Mouse (Mus musculus) stomach, postnatal 0 days (tissue): ENCODE data around the gene Unc5cl. TPM values are rescaled to one million over a fixed set of nuclear protein-coding genes. Genes with fewer than 3 reads are reported as not detected.

Experiments used
- ATAC-seq: fragments of 200-750 bp; cut with Nextera tagmentation; 2 replicates; pipeline ENCODE4 v1.8.0; 2017; ENCODE audit not compliant: low FRiP score, low TSS enrichment
- DNase-seq: peaks from one replicate; pipeline ENCODE4 v3.0.0-alpha.2; 2016; ENCODE audit warnings: low spot score
- H3K27ac ChIP-seq: fragments of 300-500 bp; sonication (generic); replicated peaks from 2 replicates; pipeline ENCODE4 v1.5.1; 2014; ENCODE audit warnings: mild to moderate bottlenecking, control low read depth
- H3K27me3 ChIP-seq: fragments of 300-500 bp; sonication (generic); 2 replicates; pipeline ENCODE4 v1.6.1; 2014; ENCODE audit warnings: low read length; ENCODE audit not compliant: control insufficient read depth, insufficient read depth
- H3K36me3 ChIP-seq: fragments of 300-500 bp; sonication (generic); 2 replicates; pipeline ENCODE4 v1.6.1; 2014; ENCODE audit warnings: low read length, mixed read lengths; ENCODE audit not compliant: control insufficient read depth, insufficient read depth
- H3K4me1 ChIP-seq: fragments of 300-500 bp; sonication (generic); replicated peaks from 2 replicates; pipeline ENCODE4 v1.6.1; 2014; ENCODE audit warnings: antibody characterized with exemption; ENCODE audit not compliant: control insufficient read depth, insufficient read depth
- H3K4me2 ChIP-seq: fragments of 300-500 bp; sonication (generic); replicated peaks from 2 replicates; pipeline ENCODE4 v1.6.1; 2014; ENCODE audit warnings: low read depth, mild to moderate bottlenecking, control low read depth, moderate library complexity
- H3K4me3 ChIP-seq: fragments of 300-500 bp; sonication (generic); 2 replicates; pipeline ENCODE4 v1.5.1; 2014; ENCODE audit warnings: low read depth, low read length, control low read depth
- H3K9ac ChIP-seq: fragments of 300-500 bp; sonication (generic); 2 replicates; pipeline ENCODE4 v1.6.1; 2014; ENCODE audit warnings: mild to moderate bottlenecking, low read length, control low read depth, mixed read lengths
- H3K9me3 ChIP-seq: fragments of 300-500 bp; sonication (generic); 2 replicates; pipeline ENCODE4 v1.6.1; 2016; ENCODE audit warnings: low read length; ENCODE audit not compliant: control insufficient read depth
- CTCF ChIP-seq: IDR thresholded peaks from 2 replicates; pipeline ENCODE4 v1.5.1; 2016; ENCODE audit warnings: antibody characterized with exemption, low read depth, mild to moderate bottlenecking, moderate library complexity
- EP300 ChIP-seq: optimal IDR thresholded peaks from 2 replicates; pipeline ENCODE3; 2016; ENCODE audit warnings: antibody characterized with exemption
- WGBS: fragments of 180-500 bp; shearing (Covaris S2); extraction: QIAGEN DNeasy Blood & Tissue Kit; methylation state at CpG from one replicate; pipeline ENCODE4 v1.1.7; 2014; 5-methylcytosine and 5-hydroxymethylcytosine counted together
- polyA plus RNA-seq: library from polyadenylated mRNA; unstranded; fragments of >200 nt; fragmentation: Nextera tagmentation; extraction: Ambion mirVana; gene quantifications from 2 replicates; pipeline ENCODE4 v1.2.1, GENCODE M21; 2015

The Unc5cl gene
- polyA plus RNA-seq, 1 experiment from 2014 or later = 3.5 TPM

GRCm38 (mm10) chr17:48443542-48444145 lies 11.1 kb upstream of the Unc5cl start:
- Histone ChIP-seq H3K9me3 (no peaks in the 10 kb centered on the region), H3K4me3 (no peak overlapping the region), H3K27ac (no peak overlapping the region), H3K36me3 (no peaks in the 10 kb centered on the region), H3K4me2 (no peak overlapping the region), H3K27me3 (no peaks in the 10 kb centered on the region), H3K4me1 (no peaks in the 10 kb centered on the region), H3K9ac (no peak overlapping the region)
- 71% methylated on average over 16 of the region's 16 CpGs for WGBS
- DNase-seq = no peak
- no peak for ATAC-seq
- TF ChIP-seq EP300 = no peak
- no peak for TF ChIP-seq CTCF

GRCm38 (mm10) chr17:48447675-48448074 lies 7.0 kb upstream of the Unc5cl start:
- Histone ChIP-seq H3K4me1 (0 out of 2 replicates have a peak, but pooled peaks cover 3% of the 10 kb centered on the region), H3K9me3 (no peaks in the 10 kb centered on the region), H3K36me3 (no peaks in the 10 kb centered on the region), H3K9ac (no peak overlapping the region), H3K4me2 (no peak overlapping the region), H3K27me3 (no peaks in the 10 kb centered on the region), H3K27ac (no peak overlapping the region), H3K4me3 (no peak overlapping the region)
- DNase-seq (no peak), ATAC-seq (no peak)
- 74% methylated on average over 8 of the region's 8 CpGs for WGBS
- TF ChIP-seq EP300 (no peak), CTCF (no peak)

- Histone ChIP-seq H3K36me3 (no peaks in the 10 kb centered on the region), H3K4me1 (0 out of 2 replicates have a peak, but pooled peaks cover 3% of the 10 kb centered on the region), H3K4me3 (no peak overlapping the region), H3K9ac (no peak overlapping the region), H3K27me3 (no peaks in the 10 kb centered on the region), H3K9me3 (no peaks in the 10 kb centered on the region), H3K4me2 (no peak overlapping the region), H3K27ac (no peak overlapping the region)
- WGBS = 80% methylated on average over 13 of the region's 13 CpGs
- no peak for TF ChIP-seq EP300
- no peak for TF ChIP-seq CTCF
- no peak for ATAC-seq
- no peak for DNase-seq
Observed at GRCm38 (mm10) chr17:48450666-48451352, 3.9 kb upstream of the Unc5cl start.

- no peak within 1 kb of the TSS for H3K4me2 ChIP-seq
- no peak for DNase-seq
Observed at GRCm38 (mm10) chr17:48451353-48451675, 3.4 kb upstream of the Unc5cl start, which contains the start of gene Tspo2. Gene Tspo2, minus strand, starts transcription at chr17:48451522.

GRCm38 (mm10) chr17:48451753-48452444 lies 2.8 kb upstream of the Unc5cl start:
- 54% methylated on average over 9 of the region's 9 CpGs for WGBS
- Histone ChIP-seq H3K9me3 (no peaks in the 10 kb centered on the region), H3K36me3 (no peaks in the 10 kb centered on the region), H3K4me3 (no peak overlapping the region), H3K4me1 (0 out of 2 replicates have a peak, but pooled peaks cover 3% of the 10 kb centered on the region), H3K9ac (no peak overlapping the region), H3K4me2 (no peak overlapping the region), H3K27ac (no peak overlapping the region), H3K27me3 (no peaks in the 10 kb centered on the region)
- TF ChIP-seq CTCF (no peak), EP300 (no peak)
- no peak for DNase-seq
- peak; percentile 50 for ATAC-seq

More at GRCm38 (mm10) chr17:48451353-48451675, 3.4 kb upstream of the Unc5cl start, which contains the start of gene Tspo2:
- Histone ChIP-seq H3K4me1 (0 out of 2 replicates have a peak, but pooled peaks cover 3% of the 10 kb centered on the region), H3K9me3 (no peaks in the 10 kb centered on the region), H3K27me3 (no peaks in the 10 kb centered on the region), H3K4me3 (no peak within 1 kb of the TSS), H3K27ac (no peak within 1 kb of the TSS), H3K36me3 (no peaks in the 10 kb centered on the region), H3K9ac (no peak within 1 kb of the TSS)
- no peak for ATAC-seq
- TF ChIP-seq EP300 (no peak), CTCF (no peak)
- WGBS = 44% methylated on average over 7 of the region's 7 CpGs
